Mouse (Mus musculus) testis, adult 2 months (tissue): Measurements from ENCODE around the gene Cyp2a22.
"Not testable (repeated sequence)": the region's sequence is repeated elsewhere in the genome, so short reads cannot be mapped to it uniquely, and the experiment has no call there.

Experiments used
- CTCF ChIP-seq: fragments of 200-500 bp; IDR thresholded peaks from 2 replicates; pipeline ENCODE4 v1.5.1; 2012; ENCODE audit warnings: low read depth, mild to moderate bottlenecking, inconsistent platforms, low read length, moderate library complexity; ENCODE audit not compliant: control insufficient read depth, insufficient read depth, insufficient replicate concordance
- POLR2A ChIP-seq: fragments of 200-500 bp; IDR thresholded peaks from 2 replicates; pipeline ENCODE4 v1.6.1; 2012; ENCODE audit warnings: low read depth, mild to moderate bottlenecking, inconsistent platforms, low read length, moderate library complexity; ENCODE audit not compliant: control insufficient read depth

DNA sequence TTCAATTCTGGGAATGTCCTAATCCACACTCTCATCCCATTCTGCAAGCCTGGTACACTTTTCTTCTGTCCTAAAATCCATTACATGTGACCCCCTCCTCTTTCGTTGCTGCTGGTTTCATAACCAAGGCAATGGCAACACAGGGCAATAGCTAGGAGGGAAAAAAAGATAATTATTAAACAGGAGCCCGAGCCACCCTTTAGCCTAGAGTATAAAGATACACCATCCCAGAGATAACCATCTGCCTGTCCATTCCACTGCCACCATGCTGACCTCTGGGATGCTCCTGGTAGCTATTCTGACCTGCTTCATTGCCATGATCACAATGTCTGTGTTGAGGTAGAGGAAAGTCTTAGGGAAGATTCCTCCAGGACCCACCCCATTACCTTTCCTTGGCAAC is 22.1 kb downstream of the Cyp2a22 start:
- TF ChIP-seq CTCF, POLR2A: not testable (repeated sequence)
